In genomic region chr5:21933340-21934075, GRCm38 (mm10) we compare ENCODE assay signal across 12 mouse cellular contexts.
DNase-seq lines count a peak whose midpoint lies in the region; ATAC-seq and TF ChIP-seq lines count a peak whose summit lies in the region.
"Had no signal": no experiment of that assay in that cellular context is flagged by ENCODE, and none has a peak within 500 bp of the region (broad histone marks: within the 10 kb centered on the region; RNA-seq: fewer than 3 reads in every experiment).

No protein-coding gene starts in this region.

- H3K9ac ChIP-seq in heart, postnatal 0 days (replicated peaks; ENCODE audit: low read depth, low read length): no peak overlapping the region
- H3K9ac ChIP-seq in lung, embryonic 14.5 days: no peak overlapping the region
- H3K9ac ChIP-seq: embryonic facial prominence, embryonic 12.5 days; limb, embryonic 13.5 days had no signal

- TF ChIP-seq EP300 in heart, postnatal 0 days (IDR thresholded peaks at IDR 0.05; ENCODE audit: low read depth): no peak

- WGBS in heart, postnatal 0 days: 63% methylated on average over 8 of the region's 8 CpGs
- 80% methylated on average over 8 of the region's 8 CpGs for WGBS in heart, embryonic 10.5 days
- 65% methylated on average over 8 of the region's 8 CpGs for WGBS in lung, embryonic 14.5 days
- 66% methylated on average over 8 of the region's 8 CpGs for WGBS in lung, adult 2 months

- TF ChIP-seq CTCF in heart, postnatal 0 days (IDR thresholded peaks at IDR 0.05; ENCODE audit: low read depth): peak; percentile 46
- TF ChIP-seq CTCF in lung, embryonic 14.5 days (IDR thresholded peaks at IDR 0.05; ENCODE audit: low read depth): peak; percentile 25; the same call in 1 of the 2 replicates
- no peak for TF ChIP-seq CTCF in lung, adult 2 months (IDR thresholded peaks at IDR 0.05; ENCODE audit: insufficient read depth, low read length)

- no peak overlapping the region for H3K4me2 ChIP-seq in heart, postnatal 0 days (ENCODE audit: low read depth, low read length)
- no peak overlapping the region for H3K4me2 ChIP-seq in lung, embryonic 14.5 days
- H3K4me2 ChIP-seq: embryonic facial prominence, embryonic 12.5 days; limb, embryonic 13.5 days had no signal

- no peak for ATAC-seq in heart, postnatal 0 days (ENCODE audit: insufficient read depth, low read depth)
- no peak for ATAC-seq in lung, embryonic 14.5 days (ENCODE audit: insufficient read depth)
- ATAC-seq: intestine, embryonic 16.5 days had no signal

- no peaks in the 10 kb centered on the region for H3K9me3 ChIP-seq in heart, postnatal 0 days (replicated peaks; ENCODE audit: control insufficient read depth, low read length)
- no peaks in the 10 kb centered on the region for H3K9me3 ChIP-seq in heart, embryonic 10.5 days
- no peaks in the 10 kb centered on the region for H3K9me3 ChIP-seq in lung, embryonic 14.5 days (ENCODE audit: low read depth, low read length)
- H3K9me3 ChIP-seq: embryonic facial prominence, embryonic 12.5 days; limb, embryonic 13.5 days had no signal

- no peak for DNase-seq in heart, postnatal 0 days (ENCODE audit: low spot score)
- no peak for DNase-seq in heart, embryonic 10.5 days (ENCODE audit: low spot score)
- peak; percentile 31 for DNase-seq in lung, embryonic 14.5 days
- no peak for DNase-seq in lung, adult 2 months
- peak; percentile 69 for DNase-seq in brain, adult 2 months (ENCODE audit: low read depth, low spot score)
- peak; percentile 11 to 31 for DNase-seq in kidney, postnatal 4 days
- no peak for DNase-seq in spleen, postnatal 36 days (ENCODE audit: low spot score in 2 of 2)
- no peak for DNase-seq in spleen, postnatal 10 days (ENCODE audit: low spot score in 2 of 2)
- DNase-seq: thymus, adult 18-20 months had no signal

- H3K27ac ChIP-seq in heart, postnatal 0 days (ENCODE audit: low read depth): no peak overlapping the region
- no peak overlapping the region for H3K27ac ChIP-seq in heart, embryonic 10.5 days
- no peak overlapping the region for H3K27ac ChIP-seq in lung, embryonic 14.5 days (ENCODE audit: low read depth)
- H3K27ac ChIP-seq: embryonic facial prominence, embryonic 12.5 days; limb, embryonic 13.5 days had no signal

- H3K4me3 ChIP-seq in heart, postnatal 0 days (ENCODE audit: low read depth, low read length): no peak overlapping the region
- H3K4me3 ChIP-seq in heart, embryonic 10.5 days: no peak overlapping the region
- H3K4me3 ChIP-seq in lung, embryonic 14.5 days (ENCODE audit: low read depth, low read length): no peak overlapping the region
- no peak overlapping the region for H3K4me3 ChIP-seq in lung, adult 2 months (replicated peaks; ENCODE audit: extremely low read depth, low read depth, low read length)
- H3K4me3 ChIP-seq: embryonic facial prominence, embryonic 12.5 days; limb, embryonic 13.5 days had no signal

- TF ChIP-seq POLR2A in lung, adult 2 months (IDR thresholded peaks at IDR 0.05; ENCODE audit: borderline replicate concordance, extremely low read depth, low read depth, low read length): no peak

- H3K4me1 ChIP-seq in heart, postnatal 0 days (ENCODE audit: control insufficient read depth, insufficient read depth): no peaks in the 10 kb centered on the region
- H3K4me1 ChIP-seq in heart, embryonic 10.5 days: 0 out of 2 replicates have a peak, but pooled peaks cover 5% of the 10 kb centered on the region
- H3K4me1 ChIP-seq in lung, embryonic 14.5 days (ENCODE audit: insufficient read depth): no peaks in the 10 kb centered on the region
- no peaks in the 10 kb centered on the region for H3K4me1 ChIP-seq in lung, adult 2 months (ENCODE audit: control insufficient read depth, insufficient read depth, low read length)
- H3K4me1 ChIP-seq: embryonic facial prominence, embryonic 12.5 days had no signal

- H3K27me3 ChIP-seq in heart, postnatal 0 days (ENCODE audit: control insufficient read depth, insufficient read depth, low read length): no peaks in the 10 kb centered on the region
- H3K27me3 ChIP-seq in heart, embryonic 10.5 days (ENCODE audit: insufficient read depth, poor library complexity, severe bottlenecking): no peaks in the 10 kb centered on the region
- no peaks in the 10 kb centered on the region for H3K27me3 ChIP-seq in lung, embryonic 14.5 days (ENCODE audit: insufficient read depth, low read length)
- H3K27me3 ChIP-seq: embryonic facial prominence, embryonic 12.5 days; limb, embryonic 13.5 days had no signal

- H3K36me3 ChIP-seq in heart, postnatal 0 days (replicated peaks; ENCODE audit: control insufficient read depth, insufficient read depth, low read length): no peaks in the 10 kb centered on the region
- H3K36me3 ChIP-seq in heart, embryonic 10.5 days: no peaks in the 10 kb centered on the region
- no peaks in the 10 kb centered on the region for H3K36me3 ChIP-seq in lung, embryonic 14.5 days (ENCODE audit: insufficient read depth)
- H3K36me3 ChIP-seq: embryonic facial prominence, embryonic 12.5 days; limb, embryonic 13.5 days had no signal

Comparison
In these comparisons a context has a peak if more than half of its experiments do, and no peak if none do; other contexts are left out.
1. DNase-seq: peak in lung, embryonic 14.5 days (single experiment), brain, adult 2 months (single experiment) and kidney, postnatal 4 days (2 of 2); none in heart, postnatal 0 days (single experiment), heart, embryonic 10.5 days (single experiment), lung, adult 2 months (single experiment), spleen, postnatal 36 days (0 of 2) and spleen, postnatal 10 days (0 of 2).